ENCODE assay signal across 8 mouse cellular contexts in genomic region chr2:118745915-118746901, GRCm38 (mm10). TPM values are rescaled to one million over a fixed set of nuclear protein-coding genes. Genes with fewer than 3 reads are reported as not detected.
DNase-seq lines count a peak whose midpoint lies in the region; ATAC-seq and TF ChIP-seq lines count a peak whose summit lies in the region.

No protein-coding gene starts in this region.

- peak overlapping the region; percentile 97 for H3K4me2 ChIP-seq in forebrain, postnatal 0 days (ENCODE audit: low read depth)

- WGBS in cerebellum, adult 2 months, result under 1% methylated on average over 108 of the region's 113 CpGs
- 3% methylated on average over 105 of the region's 113 CpGs for WGBS in forebrain, postnatal 0 days
- WGBS in macrophage (ENCODE audit: missing documents), result 2% methylated on average over 107 of the region's 113 CpGs

- no peaks in the 10 kb centered on the region for H3K36me3 ChIP-seq in forebrain, postnatal 0 days (ENCODE audit: insufficient read depth)
- no peaks in the 10 kb centered on the region for H3K36me3 ChIP-seq in macrophage (ENCODE audit: inconsistent target)

- H3K27me3 ChIP-seq in cerebellum, adult 2 months (ENCODE audit: control insufficient read depth, insufficient read depth, low read length), result no peaks in the 10 kb centered on the region
- no peaks in the 10 kb centered on the region; the same call in 1 of the 2 replicates for H3K27me3 ChIP-seq in forebrain, postnatal 0 days (ENCODE audit: insufficient read depth, low read length)

- no peak for TF ChIP-seq CTCF in cerebellum, adult 2 months (IDR thresholded peaks at IDR 0.05; ENCODE audit: borderline replicate concordance, insufficient read depth, low read depth, low read length)
- no peak for TF ChIP-seq CTCF in forebrain, postnatal 0 days (IDR thresholded peaks at IDR 0.05; ENCODE audit: low read depth)

- no peaks in the 10 kb centered on the region for H3K79me2 ChIP-seq in macrophage (ENCODE audit: inconsistent target)

- ATAC-seq in forebrain, postnatal 0 days, result peak; percentile 46

- peak overlapping the region; percentile 58 for H3K27ac ChIP-seq in cerebellum, adult 2 months (ENCODE audit: insufficient read depth, low read length)
- H3K27ac ChIP-seq in forebrain, postnatal 0 days (ENCODE audit: low read depth, low read length), result peak overlapping the region; percentile 73
- no peak overlapping the region for H3K27ac ChIP-seq in macrophage

- H3K9me3 ChIP-seq in forebrain, postnatal 0 days (ENCODE audit: low read length), result no peaks in the 10 kb centered on the region

- peak; percentile 42 for DNase-seq in urinary bladder, adult 2 months (ENCODE audit: low spot score)
- no peak for DNase-seq in urinary bladder, adult 18-20 months (ENCODE audit: low spot score in 2 of 2)
- peak; percentile 62 to 63 for DNase-seq in cerebellum, adult 2 months
- peak; percentile 40 for DNase-seq in forebrain, postnatal 0 days
- peak; percentile 33 for DNase-seq in kidney, adult 9 months
- DNase-seq in spleen, postnatal 4 days (ENCODE audit: low spot score in 2 of 2), result peak; percentile 48 to 81
- DNase-seq in gastrocnemius, postnatal 25 days, result no peak

- peak overlapping the region; percentile 97 for H3K4me3 ChIP-seq in cerebellum, adult 2 months (replicated peaks; ENCODE audit: insufficient read depth, low read depth, low read length)
- H3K4me3 ChIP-seq in forebrain, postnatal 0 days (ENCODE audit: low read depth, low read length), result peak overlapping the region; percentile 84
- H3K4me3 ChIP-seq in macrophage (ENCODE audit: inconsistent target), result peak overlapping the region; percentile 14; the same call in 1 of the 2 replicates

- H3K4me1 ChIP-seq in cerebellum, adult 2 months (ENCODE audit: control insufficient read depth, insufficient read depth, low read length), result peaks cover 16% of the 10 kb centered on the region
- peaks cover 31% of the 10 kb centered on the region for H3K4me1 ChIP-seq in forebrain, postnatal 0 days (ENCODE audit: insufficient read depth)

- peak overlapping the region; percentile 77 for H3K9ac ChIP-seq in forebrain, postnatal 0 days

- no peak for TF ChIP-seq POLR2A in cerebellum, adult 2 months (IDR thresholded peaks at IDR 0.05; ENCODE audit: borderline replicate concordance, insufficient read depth, low read length)

RNA-seq across cellular contexts. Expression of gene Inafm2, which starts 0.7 kb away (rescaled TPM):
- 35.9 and 38.5 TPM in 2 replicates for polyA plus RNA-seq in urinary bladder, adult 2 months (2012; rRNA removed)
- polyA plus RNA-seq in cerebellum, adult 2 months (2012; rRNA removed), result 21.8 and 22.0 TPM in 2 replicates
- total RNA-seq in forebrain, postnatal 0 days (2014; rRNA removed), result 13.8 and 14.2 TPM in 2 replicates
- polyA plus RNA-seq in forebrain, postnatal 0 days (2015; fragmentation: Nextera tagmentation; extraction: Ambion mirVana), result 15.7 and 17.2 TPM in 2 replicates
- total RNA-seq in macrophage (2018; cell fraction: chromatin; rRNA removed), result 1 to 10 TPM in 19 of 26 experiments, under 1 TPM in 7; 0.61 to 6.5 (median 2.3) TPM
- 10 to 100 TPM in 10 of 26 experiments, 1 to 10 TPM in 16; 5.9 to 13.4 (median 9.3) TPM for total RNA-seq in macrophage (2018; cell fraction: cytosol; rRNA removed)
- total RNA-seq in macrophage (2018; cell fraction: nucleus; rRNA removed), result 10 to 100 TPM in 5 of 26 experiments, 1 to 10 TPM in 21; 2.3 to 14.3 (median 5.9) TPM
- 5.4 to 9.2 TPM (median 8.2 TPM) in 3 replicates for polyA plus RNA-seq in macrophage (2018)
- 1 to 10 TPM; 3.6 to 4.9 TPM for total RNA-seq in gastrocnemius, postnatal 25 days (2021)

RNA-seq across cellular contexts. Expression of gene Ccdc9b, which starts 16.3 kb away (rescaled TPM):
- polyA plus RNA-seq in urinary bladder, adult 2 months (2012; rRNA removed), result 19.3 and 23.1 TPM in 2 replicates
- 8.3 and 8.5 TPM in 2 replicates for polyA plus RNA-seq in cerebellum, adult 2 months (2012; rRNA removed)
- total RNA-seq in forebrain, postnatal 0 days (2014; rRNA removed), result 1.8 and 2.4 TPM in 2 replicates
- 0.33 and 0.53 TPM in 2 replicates for polyA plus RNA-seq in forebrain, postnatal 0 days (2015; fragmentation: Nextera tagmentation; extraction: Ambion mirVana)
- total RNA-seq in macrophage (2018; cell fraction: chromatin; rRNA removed), result 1 to 10 TPM in 17 of 26 experiments, under 1 TPM in 8, not detected in 1; 0.16 to 3.1 (median 1.5) TPM
- total RNA-seq in macrophage (2018; cell fraction: cytosol; rRNA removed), result under 1 TPM; 0.05 to 0.29 (median 0.15) TPM
- total RNA-seq in macrophage (2018; cell fraction: nucleus; rRNA removed), result 1 to 10 TPM in 6 of 26 experiments, under 1 TPM in 18, not detected in 2; 0.12 to 1.7 (median 0.61) TPM
- 0.11 to 0.33 TPM (median 0.20 TPM) in 3 replicates for polyA plus RNA-seq in macrophage (2018)
- total RNA-seq in gastrocnemius, postnatal 25 days (2021), result 10 to 100 TPM; 11.8 to 13.0 TPM

RNA-seq across cellular contexts. Expression of gene Plcb2, which starts 18.0 kb away (rescaled TPM):
- polyA plus RNA-seq in urinary bladder, adult 2 months (2012; rRNA removed), result 2.6 and 3.0 TPM in 2 replicates
- 0.86 and 0.97 TPM in 2 replicates for polyA plus RNA-seq in cerebellum, adult 2 months (2012; rRNA removed)
- 0.92 and 1.1 TPM in 2 replicates for total RNA-seq in forebrain, postnatal 0 days (2014; rRNA removed)
- 0.52 and 0.83 TPM in 2 replicates for polyA plus RNA-seq in forebrain, postnatal 0 days (2015; fragmentation: Nextera tagmentation; extraction: Ambion mirVana)
- 100 to 1,000 TPM in 15 of 26 experiments, 10 to 100 TPM in 11; 17.9 to 154 (median 104) TPM for total RNA-seq in macrophage (2018; cell fraction: chromatin; rRNA removed)
- 10 to 100 TPM; 10.9 to 22.0 (median 15.2) TPM for total RNA-seq in macrophage (2018; cell fraction: cytosol; rRNA removed)
- total RNA-seq in macrophage (2018; cell fraction: nucleus; rRNA removed), result 10 to 100 TPM; 21.3 to 97.0 (median 53.3) TPM
- 9.8 to 23.1 TPM (median 22.2 TPM) in 3 replicates for polyA plus RNA-seq in macrophage (2018)
- under 1 TPM; 0.15 to 0.16 TPM for total RNA-seq in gastrocnemius, postnatal 25 days (2021)

RNA-seq across cellular contexts. Expression of gene Phgr1, which starts 26.4 kb away (rescaled TPM):
- 0.16 TPM in 1 of 2 replicates, not detected in the other for polyA plus RNA-seq in urinary bladder, adult 2 months (2012; rRNA removed)
- not detected in 2 replicates for polyA plus RNA-seq in cerebellum, adult 2 months (2012; rRNA removed)
- total RNA-seq in forebrain, postnatal 0 days (2014; rRNA removed), result not detected in 2 replicates
- not detected in 2 replicates for polyA plus RNA-seq in forebrain, postnatal 0 days (2015; fragmentation: Nextera tagmentation; extraction: Ambion mirVana)
- total RNA-seq in macrophage (2018; cell fraction: chromatin; rRNA removed), result not detected
- not detected for total RNA-seq in macrophage (2018; cell fraction: cytosol; rRNA removed)
- total RNA-seq in macrophage (2018; cell fraction: nucleus; rRNA removed), result not detected
- polyA plus RNA-seq in macrophage (2018), result not detected in 3 replicates
- total RNA-seq in gastrocnemius, postnatal 25 days (2021), result not detected

RNA-seq across cellular contexts. Expression of gene Disp2, which starts 33.3 kb away (rescaled TPM):
- polyA plus RNA-seq in urinary bladder, adult 2 months (2012; rRNA removed), result 0.78 and 0.93 TPM in 2 replicates
- 212 and 227 TPM in 2 replicates for polyA plus RNA-seq in cerebellum, adult 2 months (2012; rRNA removed)
- 48.4 and 91.3 TPM in 2 replicates for total RNA-seq in forebrain, postnatal 0 days (2014; rRNA removed)
- 25.4 and 40.4 TPM in 2 replicates for polyA plus RNA-seq in forebrain, postnatal 0 days (2015; fragmentation: Nextera tagmentation; extraction: Ambion mirVana)
- total RNA-seq in macrophage (2018; cell fraction: chromatin; rRNA removed), result not detected
- not detected for total RNA-seq in macrophage (2018; cell fraction: cytosol; rRNA removed)
- not detected for total RNA-seq in macrophage (2018; cell fraction: nucleus; rRNA removed)
- polyA plus RNA-seq in macrophage (2018), result not detected in 3 replicates
- total RNA-seq in gastrocnemius, postnatal 25 days (2021), result not detected

Comparison
In these comparisons a context has a peak if more than half of its experiments do, and no peak if none do; other contexts are left out.
1. DNase-seq: peak in urinary bladder, adult 2 months (single experiment), cerebellum, adult 2 months (2 of 2), forebrain, postnatal 0 days (single experiment), kidney, adult 9 months (single experiment) and spleen, postnatal 4 days (2 of 2); none in urinary bladder, adult 18-20 months (0 of 2) and gastrocnemius, postnatal 25 days (single experiment).
2. H3K4me3 ChIP-seq: peak in every context shown above with its lines; median percentile 97 in cerebellum, adult 2 months; 84 in forebrain, postnatal 0 days; 14 in macrophage.